Mouse (Mus musculus): ENCODE data around the gene Grk3. TPM values are rescaled to one million over a fixed set of nuclear protein-coding genes. Genes with fewer than 3 reads are reported as not detected.
A peak's percentile ranks its signal among the peaks of the same experiment; 100 is the strongest.

Grk3 gene
- polyA plus RNA-seq, 1 experiment from 2014 or later = 13.0 TPM

- Histone ChIP-seq H3K36me3 (no peaks in the 10 kb centered on the region), H3K9ac (no peak overlapping the region), H3K27ac (no peak overlapping the region), H3K9me3 (no peaks in the 10 kb centered on the region), H3K27me3 (replicated peaks) (no peaks in the 10 kb centered on the region), H3K4me3 (replicated peaks) (no peak overlapping the region), H3K4me1 (replicated peaks) (0 out of 2 replicates have a peak, but pooled peaks cover under 1% of the 10 kb centered on the region), H3K4me2 (replicated peaks) (no peak overlapping the region)
- WGBS = 58% methylated on average over 3 of the region's 3 CpGs
- no peak for ATAC-seq
These were observed 14.5 kb upstream of the Grk3 start for GRCm38 (mm10) chr5:113030082-113030481.

GRCm38 (mm10) chr5:113026706-113027105 is 11.1 kb upstream of the Grk3 start:
- WGBS = 68% methylated on average over 5 of the region's 5 CpGs

GRCm38 (mm10) chr5:113024154-113024764 is 8.7 kb upstream of the Grk3 start:
- peaks cover 14% of the 10 kb centered on the region for H3K4me1 ChIP-seq (replicated peaks)
- peak overlapping the region; percentile 53 for H3K4me2 ChIP-seq (replicated peaks)
- H3K27me3 ChIP-seq (replicated peaks) = no peaks in the 10 kb centered on the region
- 0 out of 2 replicates have a peak overlapping the region, but pooled peaks have one; percentile 21 for H3K9ac ChIP-seq
- H3K36me3 ChIP-seq = no peaks in the 10 kb centered on the region
- H3K4me3 ChIP-seq (replicated peaks) = peak overlapping the region; percentile 13; the same call in 1 of the 2 replicates
- WGBS = 10% methylated on average over 18 of the region's 18 CpGs
- peak overlapping the region; percentile 78 for H3K27ac ChIP-seq
- peak; percentile 91 for ATAC-seq
- H3K9me3 ChIP-seq = no peaks in the 10 kb centered on the region

More at GRCm38 (mm10) chr5:113026706-113027105, 11.1 kb upstream of the Grk3 start:
- H3K4me1 ChIP-seq (replicated peaks) = peaks cover 14% of the 10 kb centered on the region
- no peak overlapping the region for H3K4me3 ChIP-seq (replicated peaks)
- H3K4me2 ChIP-seq (replicated peaks) = no peak overlapping the region
- H3K9me3 ChIP-seq = no peaks in the 10 kb centered on the region
- H3K27ac ChIP-seq = no peak overlapping the region
- H3K36me3 ChIP-seq = no peaks in the 10 kb centered on the region
- no peaks in the 10 kb centered on the region for H3K27me3 ChIP-seq (replicated peaks)
- no peak overlapping the region for H3K9ac ChIP-seq
- ATAC-seq = no peak

DNA sequence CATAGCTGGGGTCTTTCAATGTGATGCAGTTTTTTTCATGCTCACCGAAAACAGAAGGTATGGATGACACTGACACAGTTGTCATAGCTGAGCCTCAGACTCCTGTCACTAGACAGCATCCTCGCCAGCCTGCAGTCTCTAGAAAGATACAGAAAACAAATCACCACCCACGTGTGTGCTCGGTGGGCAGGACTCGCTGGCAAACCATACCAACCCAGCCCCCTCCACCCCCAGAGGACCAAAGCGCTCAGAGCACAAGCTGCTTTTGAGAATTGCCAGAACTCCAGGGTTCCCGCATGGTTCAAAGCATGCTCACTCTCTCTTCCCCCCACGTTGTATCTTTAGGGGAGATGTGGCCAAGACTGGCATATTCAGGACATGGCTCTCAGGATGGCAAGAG is 2.6 kb upstream of the Grk3 start:
- Histone ChIP-seq H3K4me1 (replicated peaks) (peaks cover 13% of the 10 kb centered on the region), H3K4me3 (replicated peaks) (no peak overlapping the region), H3K9ac (no peak overlapping the region), H3K36me3 (no peaks in the 10 kb centered on the region), H3K9me3 (no peaks in the 10 kb centered on the region), H3K4me2 (replicated peaks) (no peak overlapping the region), H3K27me3 (replicated peaks) (no peaks in the 10 kb centered on the region), H3K27ac (no peak overlapping the region)
- ATAC-seq = no peak
- WGBS = 55% methylated on average over 8 of the region's 8 CpGs

DNA sequence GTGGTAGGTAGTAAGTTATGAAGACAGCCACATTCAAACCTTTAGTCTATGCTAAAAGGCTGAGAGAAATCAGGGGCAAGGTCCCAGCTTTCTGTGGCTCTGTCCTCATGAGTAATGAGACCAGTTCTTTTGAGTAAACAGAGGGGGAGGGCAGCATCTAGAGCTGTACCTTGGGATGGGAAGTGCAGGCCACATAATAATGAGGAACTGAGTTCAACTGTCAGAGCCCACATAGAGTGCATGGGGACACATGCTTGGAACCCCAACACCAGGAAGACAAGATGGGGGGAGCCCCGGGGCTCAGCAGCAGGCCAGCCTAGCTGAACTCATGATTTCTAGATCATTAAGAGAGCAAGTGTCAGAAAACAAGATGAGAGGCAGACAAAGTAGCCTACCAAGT is 1.4 kb upstream of the Grk3 start:
- H3K4me1 ChIP-seq (replicated peaks) = peaks cover 13% of the 10 kb centered on the region
- no peaks in the 10 kb centered on the region for H3K27me3 ChIP-seq (replicated peaks)
- H3K27ac ChIP-seq = no peak overlapping the region
- H3K9me3 ChIP-seq = no peaks in the 10 kb centered on the region
- H3K4me3 ChIP-seq (replicated peaks) = no peak overlapping the region
- 83% methylated on average over 1 of the region's 1 CpGs for WGBS
- ATAC-seq = no peak
- H3K4me2 ChIP-seq (replicated peaks) = no peak overlapping the region
- H3K9ac ChIP-seq = no peak overlapping the region
- H3K36me3 ChIP-seq = no peaks in the 10 kb centered on the region

GRCm38 (mm10) chr5:113014808-113015235 is 769 bp downstream of the Grk3 start:
- 2% methylated on average over 14 of the region's 14 CpGs for WGBS
- H3K36me3 ChIP-seq = no peaks in the 10 kb centered on the region
- H3K27me3 ChIP-seq (replicated peaks) = no peaks in the 10 kb centered on the region
- H3K9ac ChIP-seq = peak overlapping the region; percentile 71
- ATAC-seq = no peak; the same call in none of the 2 replicates
- peak overlapping the region; percentile 66; the same call in 1 of the 2 replicates for H3K27ac ChIP-seq
- H3K4me1 ChIP-seq (replicated peaks) = peaks cover 13% of the 10 kb centered on the region
- peak overlapping the region; percentile 74 for H3K4me2 ChIP-seq (replicated peaks)
- no peaks in the 10 kb centered on the region for H3K9me3 ChIP-seq
- H3K4me3 ChIP-seq (replicated peaks) = peak overlapping the region; percentile 68

DNA sequence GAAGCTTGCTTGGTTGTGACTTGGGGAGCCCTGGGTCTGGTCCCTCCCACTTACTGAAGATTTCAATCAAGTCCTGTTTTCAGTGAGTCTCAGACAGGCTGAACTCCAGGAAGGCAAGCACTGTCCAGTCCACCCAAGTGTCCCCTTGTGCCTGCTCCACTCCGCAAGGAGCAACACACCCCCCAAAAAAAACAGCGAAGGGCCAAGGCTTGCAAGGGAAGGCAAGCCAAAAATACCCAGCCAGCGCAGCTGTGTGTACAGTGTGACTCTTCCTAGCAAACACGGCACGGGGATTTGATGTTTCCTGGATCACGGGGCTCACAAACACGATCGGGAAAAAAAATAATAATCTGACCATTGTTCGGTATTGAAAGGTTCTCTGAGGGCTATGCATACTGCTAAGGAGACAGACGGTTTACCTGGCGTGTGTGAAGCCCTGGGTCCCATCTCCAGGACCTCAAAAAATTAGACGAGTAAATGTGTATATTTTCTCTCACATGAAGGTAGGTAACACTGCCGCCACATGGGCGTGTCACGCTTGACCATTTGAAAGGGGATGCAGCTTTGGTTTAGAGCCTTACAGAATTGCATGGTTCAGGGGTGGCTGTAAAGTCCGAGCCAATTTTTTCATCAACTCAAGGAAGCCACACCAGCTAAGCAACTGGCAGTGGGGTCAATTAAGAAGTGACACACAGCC is 1.3 kb downstream of the Grk3 start:
- no peaks in the 10 kb centered on the region for H3K36me3 ChIP-seq
- no peaks in the 10 kb centered on the region for H3K27me3 ChIP-seq (replicated peaks)
- 46% methylated on average over 16 of the region's 16 CpGs for WGBS
- H3K27ac ChIP-seq = no peak overlapping the region
- ATAC-seq = no peak
- H3K4me1 ChIP-seq (replicated peaks) = peaks cover 13% of the 10 kb centered on the region
- peak overlapping the region; percentile 68 for H3K4me3 ChIP-seq (replicated peaks)
- H3K9ac ChIP-seq = peak overlapping the region; percentile 71
- H3K9me3 ChIP-seq = no peaks in the 10 kb centered on the region
- peak overlapping the region; percentile 74 for H3K4me2 ChIP-seq (replicated peaks)

DNA sequence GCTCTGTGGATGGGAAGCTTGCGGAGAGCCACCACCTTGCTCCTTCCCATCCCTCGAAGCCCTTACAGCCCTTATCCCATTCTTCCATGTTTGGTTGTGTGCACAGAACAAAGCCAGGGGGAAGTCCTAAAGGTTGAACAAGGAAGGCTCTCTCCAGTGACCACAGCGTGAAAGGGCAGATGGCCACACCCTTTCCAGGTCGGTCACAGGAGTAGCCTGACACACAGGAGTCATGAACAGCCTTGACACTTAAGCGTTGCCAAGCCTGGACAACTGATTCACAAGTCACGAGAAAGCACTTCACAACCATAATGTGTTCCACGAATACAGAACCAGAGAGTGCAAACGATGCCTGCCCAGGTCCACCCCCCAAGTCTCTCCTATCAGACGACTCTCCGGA is 3.7 kb downstream of the Grk3 start:
- 85% methylated on average over 10 of the region's 10 CpGs for whole genome bisulfite sequencing
- Histone ChIP-seq H3K9ac (no peak overlapping the region), H3K4me2 (replicated peaks) (no peak overlapping the region), H3K4me3 (replicated peaks) (no peak overlapping the region), H3K27ac (no peak overlapping the region), H3K4me1 (replicated peaks) (peaks cover 13% of the 10 kb centered on the region), H3K36me3 (no peaks in the 10 kb centered on the region), H3K9me3 (no peaks in the 10 kb centered on the region), H3K27me3 (replicated peaks) (no peaks in the 10 kb centered on the region)
- ATAC-seq = no peak

GRCm38 (mm10) chr5:113009183-113009820 is 6.3 kb downstream of the Grk3 start:
- Histone ChIP-seq H3K9ac (no peak overlapping the region), H3K27ac (no peak overlapping the region), H3K36me3 (no peaks in the 10 kb centered on the region), H3K4me2 (replicated peaks) (no peak overlapping the region), H3K4me3 (replicated peaks) (no peak overlapping the region), H3K9me3 (no peaks in the 10 kb centered on the region), H3K4me1 (replicated peaks) (peaks cover 7% of the 10 kb centered on the region), H3K27me3 (replicated peaks) (no peaks in the 10 kb centered on the region)
- WGBS = 83% methylated on average over 8 of the region's 8 CpGs
- no peak for ATAC-seq

- H3K4me2 ChIP-seq (replicated peaks) = no peak overlapping the region
- WGBS = 70% methylated on average over 2 of the region's 2 CpGs
- H3K4me3 ChIP-seq (replicated peaks) = no peak overlapping the region
- H3K27me3 ChIP-seq (replicated peaks) = no peaks in the 10 kb centered on the region
- no peak overlapping the region for H3K9ac ChIP-seq
- no peaks in the 10 kb centered on the region for H3K9me3 ChIP-seq
- ATAC-seq = no peak
- no peaks in the 10 kb centered on the region for H3K36me3 ChIP-seq
- H3K27ac ChIP-seq = no peak overlapping the region
- 0 out of 2 replicates have a peak, but pooled peaks cover under 1% of the 10 kb centered on the region for H3K4me1 ChIP-seq (replicated peaks)
These were observed 7.1 kb downstream of the Grk3 start for GRCm38 (mm10) chr5:113008496-113008895.

DNA sequence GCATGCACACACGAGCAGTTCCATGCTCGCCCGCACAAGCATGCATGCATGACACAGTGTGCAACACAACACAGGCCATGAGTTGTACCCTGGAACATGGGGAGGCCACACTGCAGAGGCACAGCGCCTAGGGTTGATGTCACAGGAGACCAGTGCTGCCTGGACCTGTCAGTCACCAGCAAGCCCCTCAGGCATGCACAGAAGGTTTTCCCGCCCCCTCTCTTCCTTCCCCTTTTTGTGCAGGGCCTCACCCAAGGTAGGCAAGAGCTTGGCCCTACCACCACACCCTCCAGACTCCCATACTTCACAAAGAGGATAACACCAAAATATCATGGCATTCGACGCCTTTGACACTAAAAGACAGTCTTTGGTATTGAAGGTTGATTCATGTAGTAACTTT is 8.6 kb downstream of the Grk3 start:
- WGBS = 90% methylated on average over 7 of the region's 7 CpGs
- no peaks in the 10 kb centered on the region for H3K9me3 ChIP-seq
- no peak overlapping the region for H3K4me2 ChIP-seq (replicated peaks)
- H3K4me3 ChIP-seq (replicated peaks) = no peak overlapping the region
- 0 out of 2 replicates have a peak, but pooled peaks cover 4% of the 10 kb centered on the region for H3K4me1 ChIP-seq (replicated peaks)
- H3K36me3 ChIP-seq = no peaks in the 10 kb centered on the region
- H3K9ac ChIP-seq = no peak overlapping the region
- no peak overlapping the region for H3K27ac ChIP-seq
- no peak for ATAC-seq
- H3K27me3 ChIP-seq (replicated peaks) = no peaks in the 10 kb centered on the region

DNA sequence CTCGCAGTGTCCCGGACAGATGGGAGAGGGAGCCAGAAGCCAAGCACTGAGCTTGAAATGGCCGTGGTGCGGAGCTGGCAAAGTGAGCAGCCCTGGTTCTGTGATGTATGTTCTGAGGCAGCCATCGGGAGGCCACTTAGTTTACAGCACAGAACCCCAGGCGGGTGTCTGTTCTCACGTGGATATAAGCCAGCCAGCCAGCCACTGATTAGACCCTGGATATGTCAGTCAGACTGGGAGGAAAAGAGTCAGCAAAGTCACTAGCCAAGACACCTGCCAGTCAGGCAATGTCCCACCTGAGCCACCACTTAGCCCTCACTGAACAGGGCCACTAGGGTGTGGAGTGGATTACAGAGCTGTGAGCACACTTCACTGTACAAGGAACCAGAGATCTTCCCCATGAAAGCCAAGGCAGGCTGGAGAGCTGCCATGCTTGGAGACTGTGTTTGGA is 9.6 kb downstream of the Grk3 start:
- Histone ChIP-seq H3K27ac (no peak overlapping the region), H3K4me2 (replicated peaks) (no peak overlapping the region), H3K4me1 (replicated peaks) (0 out of 2 replicates have a peak, but pooled peaks cover 4% of the 10 kb centered on the region), H3K9ac (no peak overlapping the region), H3K27me3 (replicated peaks) (no peaks in the 10 kb centered on the region), H3K36me3 (no peaks in the 10 kb centered on the region), H3K9me3 (no peaks in the 10 kb centered on the region), H3K4me3 (replicated peaks) (no peak overlapping the region)
- 77% methylated on average over 7 of the region's 7 CpGs for WGBS
- no peak for ATAC-seq

Measured in intestine, embryonic 15.5 days (tissue).